Mouse (Mus musculus) G1E (cell line): ENCODE measurements around the gene Sh3pxd2b. TPM values are rescaled to one million over a fixed set of nuclear protein-coding genes. Genes with fewer than 3 reads are reported as not detected.

Experiments used
- ATAC-seq: 2 replicates; pipeline ENCODE4 v1.8.0; 2016; ENCODE audit warnings: mild to moderate bottlenecking; ENCODE audit not compliant: insufficient number of reproducible peaks, poor library complexity, low FRiP score, severe bottlenecking; ENCODE audit errors: extremely low read depth
- DNase-seq: peaks from one replicate; pipeline ENCODE4 v3.0.0; 2012; ENCODE audit warnings: low spot score
- H3K27me3 ChIP-seq: 2 replicates; pipeline ENCODE4 v1.6.1; 2012; ENCODE audit warnings: mild to moderate bottlenecking, low read length, inconsistent platforms; ENCODE audit not compliant: insufficient read depth
- H3K36me3 ChIP-seq: replicated peaks from 2 replicates; pipeline ENCODE3; 2012; ENCODE audit warnings: mild to moderate bottlenecking, inconsistent platforms
- H3K4me1 ChIP-seq: 2 replicates; pipeline ENCODE4 v1.6.1; 2012; ENCODE audit warnings: low read depth, low read length, inconsistent platforms, mixed read lengths; ENCODE audit not compliant: insufficient read depth
- H3K4me3 ChIP-seq: 2 replicates; pipeline ENCODE4 v1.5.1; 2012; ENCODE audit warnings: low read depth, mild to moderate bottlenecking, inconsistent platforms, low read length, moderate library complexity, mixed read lengths
- H3K9me3 ChIP-seq: replicated peaks from 2 replicates; pipeline ENCODE4 v1.6.1; 2012; ENCODE audit warnings: inconsistent platforms
- CTCF ChIP-seq: IDR thresholded peaks from 2 replicates; pipeline ENCODE4 v1.5.1; 2012; ENCODE audit warnings: low read depth, low read length, inconsistent platforms, mixed read lengths
- GATA1 ChIP-seq: IDR thresholded peaks from 2 replicates; pipeline ENCODE4 v1.6.1; 2012; ENCODE audit warnings: borderline replicate concordance, low read length, inconsistent platforms, mixed read lengths
- GATA2 ChIP-seq: IDR thresholded peaks from 2 replicates; pipeline ENCODE4 v1.6.1; 2012; ENCODE audit warnings: low read depth, low read length, inconsistent platforms, borderline replicate concordance
- POLR2AphosphoS5 ChIP-seq: IDR thresholded peaks from 2 replicates; pipeline ENCODE4 v1.6.1; 2012; ENCODE audit warnings: low read depth, low read length, inconsistent platforms; ENCODE audit not compliant: insufficient replicate concordance
- TAL1 ChIP-seq: conservative IDR thresholded peaks from 2 replicates; pipeline ENCODE4 v1.6.1; 2012; ENCODE audit warnings: low read depth, low read length, inconsistent platforms, mixed read lengths
- polyA plus RNA-seq: library from polyadenylated mRNA; stranded (reverse); fragments of >175 nt; gene quantifications from 2 replicates; pipeline ENCODE4 v1.2.3, GENCODE M21; 2012
- total RNA-seq, 2 experiments: library from RNA; stranded (forward) in 1 of 2; stranded (reverse) in 1 of 2; fragments of 200-1000 nt in 1 of 2; fragments of >200 nt in 1 of 2; fragmentation: Nextera tagmentation in 1 of 2; gene quantifications; 2 replicates each; pipeline ENCODE4 v1.2.3; 2014 to 2017

The Sh3pxd2b gene
- total and polyA plus RNA-seq, 3 experiments: 0.16 TPM; not detected in 2

DNA sequence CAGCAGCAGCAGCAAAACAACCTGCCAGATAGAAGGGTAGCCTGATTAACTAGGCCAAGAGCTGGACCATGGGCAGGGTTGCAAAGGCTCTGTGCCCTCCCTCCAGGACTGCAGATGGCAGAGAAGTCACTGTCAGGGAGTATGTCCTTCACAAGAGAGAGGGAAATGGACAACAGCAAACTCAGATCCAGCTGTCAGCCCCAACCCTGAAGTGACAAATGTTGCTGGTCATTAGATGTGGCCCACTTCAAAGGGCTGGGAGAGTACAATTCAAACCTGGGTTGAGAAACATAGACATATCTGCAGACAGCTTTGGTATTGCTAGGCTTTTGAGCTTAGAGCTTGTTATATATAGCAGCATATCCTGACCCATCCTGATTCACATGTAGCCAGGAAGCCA, 32.3 kb downstream of the Sh3pxd2b start:
- TF ChIP-seq POLR2AphosphoS5 (no peak), GATA1 (no peak), GATA2 (no peak), TAL1 (no peak), CTCF (no peak)

DNA sequence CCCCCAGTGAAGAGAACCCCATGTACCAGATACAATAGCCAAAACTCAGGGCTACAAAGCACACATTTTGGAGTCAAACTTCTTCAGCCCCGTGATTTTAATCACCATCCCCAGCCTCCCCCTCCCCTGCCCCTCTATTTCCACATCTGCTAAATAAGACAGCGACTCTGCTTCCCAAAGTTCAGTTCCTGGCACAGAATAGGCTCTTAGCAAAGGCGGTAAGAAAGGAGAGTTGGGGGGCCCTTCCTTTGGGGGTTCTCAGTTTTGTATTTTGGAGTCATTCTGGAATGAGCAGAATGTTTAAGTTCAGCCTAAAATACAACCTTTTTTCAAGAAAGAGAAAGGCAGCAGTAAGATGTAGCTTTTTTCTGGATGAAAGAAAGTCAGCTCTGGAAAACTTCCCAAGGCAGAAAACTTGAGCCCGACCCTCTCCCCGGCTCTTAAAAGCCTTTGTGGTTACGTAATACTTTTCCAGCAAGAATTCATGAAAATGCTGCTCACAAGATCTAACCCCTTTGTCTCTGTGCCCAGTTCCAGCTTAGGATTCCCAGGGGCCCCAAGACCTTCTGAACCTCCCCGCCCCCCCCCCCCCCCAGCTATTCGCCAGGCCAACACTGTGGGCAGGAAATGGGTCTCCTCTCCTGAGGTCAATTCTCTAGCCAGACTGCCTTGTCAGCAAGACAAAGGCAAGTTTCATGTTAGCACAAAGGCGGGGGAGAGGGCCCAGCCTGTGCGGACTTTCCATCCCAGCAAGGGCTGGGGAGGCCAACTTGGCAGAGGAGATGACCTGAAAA, 35.9 kb downstream of the Sh3pxd2b start:
- Histone ChIP-seq H3K27me3 (peaks cover 9% of the 10 kb centered on the region; the same call in 1 of the 2 replicates), H3K9me3 (no peaks in the 10 kb centered on the region), H3K4me3 (no peak overlapping the region), H3K4me1 (no peaks in the 10 kb centered on the region), H3K36me3 (no peaks in the 10 kb centered on the region)
- DNase-seq (no peak), ATAC-seq (no peak)
- TF ChIP-seq POLR2AphosphoS5 (no peak), CTCF (no peak), GATA2 (no peak), GATA1 (no peak), TAL1 (no peak)

More for the DNA sequence above, 32.3 kb downstream of the Sh3pxd2b start:
- Histone ChIP-seq H3K4me1 (no peaks in the 10 kb centered on the region), H3K27me3 (peaks cover 12% of the 10 kb centered on the region), H3K4me3 (no peak overlapping the region), H3K36me3 (no peaks in the 10 kb centered on the region), H3K9me3 (no peaks in the 10 kb centered on the region)
- DNase-seq (no peak), ATAC-seq (no peak)

DNA sequence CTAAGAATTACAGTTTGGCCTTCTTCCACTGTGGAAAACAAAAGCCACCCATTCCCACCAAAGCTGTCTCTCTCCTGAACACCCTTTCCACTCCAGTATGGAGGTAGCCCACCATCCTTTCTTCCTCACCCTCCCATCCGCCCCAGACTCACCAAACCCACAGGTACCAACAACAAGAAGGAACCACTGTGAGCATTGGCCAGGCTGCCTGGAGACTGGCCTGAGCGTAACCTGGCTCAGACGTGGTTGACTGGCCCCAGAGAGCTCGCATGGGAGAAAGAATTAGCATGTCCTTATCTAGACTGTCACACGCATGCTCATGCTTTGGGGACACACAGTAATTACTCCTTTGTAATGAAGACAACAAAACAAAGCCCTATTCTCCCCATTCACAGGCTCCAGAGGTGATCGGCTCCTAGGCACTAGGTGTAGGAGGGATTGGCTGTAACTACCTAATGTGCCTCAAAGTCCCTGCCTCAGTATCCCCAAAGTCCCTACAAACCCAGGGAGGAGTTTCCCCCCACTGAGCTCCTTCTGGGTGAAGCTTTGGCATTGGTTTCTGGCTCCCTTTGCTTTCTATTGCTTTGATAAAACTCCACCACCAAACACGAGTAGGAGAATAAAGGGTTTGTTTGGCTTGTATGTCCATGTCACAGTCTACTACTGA, 36.6 kb downstream of the Sh3pxd2b start:
- Histone ChIP-seq H3K27me3 (peaks cover 9% of the 10 kb centered on the region), H3K4me1 (no peaks in the 10 kb centered on the region), H3K9me3 (no peaks in the 10 kb centered on the region), H3K36me3 (no peaks in the 10 kb centered on the region), H3K4me3 (no peak overlapping the region)
- TF ChIP-seq POLR2AphosphoS5 (no peak), TAL1 (no peak)
- ATAC-seq: no peak
- DNase-seq: no peak

DNA sequence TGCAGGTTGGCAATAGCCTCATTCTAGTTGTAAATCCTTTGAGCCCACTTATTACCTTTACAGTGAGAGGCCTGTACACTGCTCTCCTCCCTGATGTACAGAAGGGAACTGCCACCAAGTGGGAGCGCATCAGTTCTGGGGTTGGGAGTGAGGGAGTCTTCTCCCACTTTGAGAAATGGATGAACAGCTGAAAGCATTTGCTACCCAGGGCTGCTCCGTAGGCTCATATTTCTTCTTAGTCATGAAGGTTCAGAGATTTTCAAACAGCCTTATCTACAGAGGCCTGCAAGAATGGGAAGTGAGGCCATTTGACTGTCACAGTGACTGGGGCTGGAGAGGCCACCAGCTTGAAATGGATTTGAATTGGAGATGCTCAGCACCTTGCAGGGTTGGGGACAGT, 38.4 kb downstream of the Sh3pxd2b start:
- Histone ChIP-seq H3K4me1 (no peaks in the 10 kb centered on the region), H3K27me3 (peaks cover 7% of the 10 kb centered on the region), H3K9me3 (no peaks in the 10 kb centered on the region), H3K36me3 (no peaks in the 10 kb centered on the region), H3K4me3 (no peak overlapping the region)
- DNase-seq (no peak), ATAC-seq (no peak)
- TF ChIP-seq CTCF (no peak), POLR2AphosphoS5 (no peak), GATA2 (no peak), GATA1 (no peak), TAL1 (no peak)

DNA sequence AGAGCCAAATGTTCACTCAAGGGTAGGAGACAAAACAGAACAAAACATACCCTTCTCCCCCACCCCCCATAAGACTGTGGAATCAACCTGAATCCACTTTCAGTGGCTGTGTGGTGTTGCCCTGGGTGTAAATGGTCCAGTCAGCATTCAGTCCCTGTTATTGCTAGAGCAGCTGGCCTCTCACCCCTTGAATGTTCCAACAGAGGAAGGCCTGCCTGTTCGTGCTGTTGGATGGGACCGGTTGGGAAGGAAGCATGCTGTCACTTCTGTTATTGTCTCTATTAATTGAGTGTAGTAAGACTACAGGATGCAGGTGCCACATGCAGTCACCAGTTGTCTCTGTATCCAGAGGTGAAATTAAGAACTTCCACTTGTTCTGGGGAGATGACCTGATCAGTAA, 40.4 kb downstream of the Sh3pxd2b start:
- Histone ChIP-seq H3K27me3 (peaks cover 3% of the 10 kb centered on the region), H3K4me3 (no peak overlapping the region), H3K36me3 (no peaks in the 10 kb centered on the region), H3K4me1 (no peaks in the 10 kb centered on the region), H3K9me3 (no peaks in the 10 kb centered on the region)
- no peak for DNase-seq
- ATAC-seq: no peak
- TF ChIP-seq GATA1 (no peak), TAL1 (no peak), GATA2 (no peak), CTCF (no peak), POLR2AphosphoS5 (no peak)

DNA sequence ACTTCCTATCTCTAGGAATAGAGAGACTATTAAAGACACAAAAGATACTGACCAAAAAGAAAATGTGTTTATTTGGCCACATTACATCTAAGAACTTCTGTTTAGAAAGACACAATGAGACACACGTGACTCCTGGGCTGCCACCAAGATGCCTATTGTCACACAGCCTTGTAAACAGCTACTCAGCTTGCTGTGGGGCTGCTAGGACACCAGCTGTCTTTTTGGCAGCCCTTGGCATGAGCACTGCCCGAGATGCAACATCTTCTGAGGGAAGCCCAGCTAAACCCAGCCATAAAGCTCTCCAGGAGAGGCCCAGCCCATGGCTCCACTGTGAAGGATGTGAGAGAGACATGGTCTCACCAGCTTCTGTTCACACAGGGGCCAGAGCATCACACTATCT, 45.5 kb downstream of the Sh3pxd2b start:
- no peak overlapping the region for H3K4me3 ChIP-seq
- no peak for ATAC-seq
- no peaks in the 10 kb centered on the region for H3K4me1 ChIP-seq
- no peaks in the 10 kb centered on the region for H3K36me3 ChIP-seq
- no peak for DNase-seq
- TF ChIP-seq TAL1 (no peak), POLR2AphosphoS5 (no peak), GATA1 (no peak), GATA2 (no peak), CTCF (no peak)
- no peaks in the 10 kb centered on the region for H3K9me3 ChIP-seq
- peaks cover 6% of the 10 kb centered on the region for H3K27me3 ChIP-seq
